Mouse (Mus musculus): Measurements from ENCODE around the gene Ggt6.

Ggt6 gene

GRCm38 (mm10) chr11:72434963-72435693, at the start of gene Ggt6:
Ggt6 (plus strand) TSS chr11:72435526.
- DNase-seq: no peak

GRCm38 (mm10) chr11:72388113-72388529, 47.2 kb upstream of the Ggt6 start:
- no peak for DNase-seq

GRCm38 (mm10) chr11:72389407-72390142, 45.8 kb upstream of the Ggt6 start:
- DNase-seq: no peak

DNA sequence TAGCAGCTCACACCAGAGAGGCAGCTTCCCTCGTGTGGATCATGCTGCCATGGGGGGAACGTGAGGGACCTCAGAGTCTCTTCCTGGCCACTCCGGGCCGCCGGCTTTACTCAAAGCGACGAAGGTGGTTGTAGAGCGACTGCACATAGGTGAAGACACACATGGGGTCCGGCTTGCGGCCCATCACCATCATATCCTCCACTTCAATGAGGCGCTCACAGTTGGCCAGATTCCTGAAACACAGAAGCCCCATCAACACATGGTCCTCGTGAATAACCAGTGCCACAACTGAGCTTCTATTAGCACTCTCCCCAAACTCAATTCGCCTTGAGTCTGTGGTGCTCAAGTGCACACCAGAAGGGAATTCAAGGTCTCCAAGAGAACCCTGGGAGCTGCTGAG, 44.1 kb upstream of the Ggt6 start:
- DNase-seq: no peak

GRCm38 (mm10) chr11:72393243-72393642, 42.1 kb upstream of the Ggt6 start:
- DNase-seq: no peak

DNA sequence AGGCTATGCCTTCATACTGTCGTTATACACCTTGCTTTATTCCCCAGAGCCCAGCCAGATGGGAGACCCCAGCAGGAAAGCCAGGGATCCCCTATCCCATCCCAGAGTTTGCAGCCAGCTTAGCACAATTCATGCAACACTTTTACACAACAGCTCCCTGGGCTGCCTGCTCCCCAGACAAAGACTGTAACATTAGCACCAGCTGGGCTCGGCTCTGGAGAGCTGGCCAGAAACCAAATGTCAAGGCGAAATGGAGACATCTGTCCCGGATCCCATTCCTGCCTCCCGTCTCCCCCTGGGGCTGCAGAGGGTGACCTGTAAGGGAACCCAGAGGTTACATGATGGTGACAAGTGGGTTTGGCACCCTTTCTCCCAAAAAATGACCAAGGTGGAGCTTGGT, 41.7 kb upstream of the Ggt6 start:
- DNase-seq: no peak

- no peak for DNase-seq
These were observed 40.6 kb upstream of the Ggt6 start for GRCm38 (mm10) chr11:72394694-72395093.

DNA sequence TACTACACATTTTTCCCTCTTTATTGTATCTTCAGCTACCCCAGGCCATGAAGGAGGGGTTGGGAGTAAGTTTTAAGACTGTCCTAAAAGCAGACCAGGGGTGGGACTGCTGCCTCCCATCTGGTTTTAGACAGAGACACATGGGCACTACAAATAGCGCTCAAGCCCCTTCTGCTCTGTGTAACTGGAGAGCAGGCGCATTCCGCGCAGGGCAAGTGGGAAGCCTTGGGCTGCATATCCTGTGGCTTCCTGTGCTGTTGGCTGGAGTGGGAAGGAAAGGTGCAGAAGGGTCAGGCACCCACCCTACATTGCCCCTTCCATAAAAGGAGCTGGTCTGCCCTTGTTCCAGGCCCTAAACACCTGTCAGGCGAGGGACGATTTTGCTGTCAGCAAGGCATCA, 39.7 kb upstream of the Ggt6 start:
- no peak for DNase-seq

DNA sequence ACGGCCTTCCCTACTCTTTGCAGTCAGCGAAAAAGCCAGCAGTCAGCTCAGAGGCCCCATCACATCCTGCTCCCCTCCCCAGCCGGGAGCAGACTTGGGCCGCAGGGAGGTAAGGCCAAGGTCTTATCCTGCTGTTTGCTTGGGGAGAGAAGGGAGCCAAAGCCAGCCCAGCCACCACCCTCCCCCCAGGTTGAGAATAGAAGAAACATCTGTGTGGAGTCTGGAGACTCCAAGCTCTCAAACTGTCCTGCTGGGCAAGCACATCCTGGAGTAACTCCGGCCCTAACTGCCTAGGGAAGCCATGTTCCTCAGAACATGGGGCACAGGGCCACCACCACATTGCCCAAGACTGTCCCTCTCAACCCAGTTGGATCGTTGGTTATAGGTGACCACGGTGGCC, 38.7 kb upstream of the Ggt6 start:
- DNase-seq: no peak

GRCm38 (mm10) chr11:72397072-72397471, 38.3 kb upstream of the Ggt6 start:
- no peak for DNase-seq

- no peak for DNase-seq
These were observed 37.4 kb upstream of the Ggt6 start for GRCm38 (mm10) chr11:72397811-72398525.

- DNase-seq: no peak
These were observed 34.3 kb upstream of the Ggt6 start for GRCm38 (mm10) chr11:72401068-72401467.

GRCm38 (mm10) chr11:72402017-72402416, 33.3 kb upstream of the Ggt6 start:
- DNase-seq: no peak

- DNase-seq: no peak
These were observed 32.4 kb upstream of the Ggt6 start for GRCm38 (mm10) chr11:72402969-72403368.

- no peak for DNase-seq
These were observed 29.8 kb upstream of the Ggt6 start for GRCm38 (mm10) chr11:72405532-72405931.

DNA sequence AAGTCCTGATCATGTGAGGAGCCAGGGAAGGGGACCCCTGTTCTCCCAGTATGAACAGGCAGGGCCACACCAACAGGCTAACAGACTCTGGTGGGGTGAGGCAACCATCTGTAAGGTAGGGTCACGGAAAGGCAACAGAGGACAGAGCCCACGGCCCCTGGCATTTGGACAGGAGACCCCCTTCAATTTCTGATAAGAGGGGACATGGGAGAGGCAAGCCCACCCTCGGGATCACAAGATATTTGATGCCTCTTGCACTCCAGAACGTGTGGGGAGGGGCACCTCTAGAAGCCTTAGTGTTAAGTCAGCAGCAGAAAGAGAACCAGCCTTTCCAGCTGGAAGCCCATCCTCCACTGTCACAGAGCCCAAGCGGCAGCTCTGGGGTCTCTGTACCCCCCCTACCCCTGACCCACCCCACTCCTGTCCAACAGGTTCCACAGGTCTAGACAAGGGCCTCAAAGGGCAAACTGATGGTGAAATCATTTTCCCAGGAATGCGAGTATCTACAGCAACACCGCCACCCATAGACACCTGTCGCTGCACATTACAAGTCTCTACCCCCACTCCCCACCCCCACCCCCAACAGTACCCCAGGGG, 29.1 kb upstream of the Ggt6 start:
- no peak for DNase-seq

DNA sequence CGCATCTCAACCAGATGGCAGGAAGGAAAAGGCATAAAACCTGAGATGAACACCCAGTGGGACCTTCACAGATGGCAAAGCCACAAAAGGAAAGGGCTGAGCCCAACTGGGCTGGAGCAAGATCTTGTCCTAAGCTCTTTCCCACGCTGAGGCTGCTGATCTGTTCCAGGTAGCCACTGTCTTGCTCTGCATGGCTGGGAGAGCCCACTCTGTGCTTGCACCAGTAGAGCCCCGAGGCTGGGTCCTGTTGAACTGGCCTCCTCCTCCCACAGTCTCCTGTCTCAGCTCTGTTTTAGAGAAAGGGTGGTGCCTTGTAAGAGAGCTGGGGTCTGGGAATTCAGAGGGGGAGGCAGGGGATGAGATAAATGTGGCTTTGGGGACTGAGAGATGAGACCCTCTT, 28.2 kb upstream of the Ggt6 start:
- DNase-seq: no peak

- no peak for DNase-seq
These were observed 27.8 kb upstream of the Ggt6 start for GRCm38 (mm10) chr11:72407574-72407973.

- DNase-seq: no peak
These were observed 26.7 kb upstream of the Ggt6 start for GRCm38 (mm10) chr11:72408451-72409170.

- DNase-seq: no peak
These were observed 25.5 kb upstream of the Ggt6 start for GRCm38 (mm10) chr11:72409649-72410385.

DNA sequence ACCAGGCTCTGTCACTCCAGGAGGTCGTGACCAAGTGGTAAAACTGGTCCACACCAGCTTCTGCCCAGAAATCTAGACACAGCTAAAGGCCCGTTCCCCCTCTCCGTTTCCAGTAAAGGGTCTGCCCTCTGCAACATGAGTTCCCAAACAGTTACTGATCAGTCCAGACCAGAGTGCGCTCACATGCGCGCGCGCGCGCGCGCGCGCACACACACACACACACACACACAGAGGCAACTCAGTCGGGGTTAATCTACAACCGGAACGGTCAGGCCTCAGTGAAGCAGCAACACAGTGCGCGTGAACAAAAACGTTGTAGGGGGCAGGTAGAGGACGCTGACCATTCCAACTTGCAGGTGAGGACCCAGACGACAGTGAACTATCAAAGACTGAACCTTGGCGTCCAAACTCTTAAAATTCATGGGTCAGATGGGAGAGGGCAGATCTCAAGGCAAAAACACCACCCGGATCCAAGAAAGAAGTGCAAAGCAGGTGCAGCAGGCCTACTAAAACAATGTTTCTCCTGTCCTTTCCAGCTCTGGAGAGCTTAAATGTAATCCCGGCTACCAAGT, 24.7 kb upstream of the Ggt6 start:
- DNase-seq: no peak

Data from right cerebral cortex, postnatal 25 days (tissue).